Mouse (Mus musculus) stomach, embryonic 14.5 days (tissue): ENCODE results near the gene Gm4744. TPM values are rescaled to one million over a fixed set of nuclear protein-coding genes. Genes with fewer than 3 reads are reported as not detected.
"Not testable (repeated sequence)": the region's sequence is repeated elsewhere in the genome, so short reads cannot be mapped to it uniquely, and the experiment has no call there.

Experiments used
- ATAC-seq: fragments of 200-750 bp; cut with Nextera tagmentation; 2 replicates; pipeline ENCODE4 v1.8.0; 2017; ENCODE audit warnings: low read depth, moderate TSS enrichment; ENCODE audit not compliant: insufficient number of reproducible peaks, insufficient read depth, low FRiP score
- H3K27ac ChIP-seq: fragments of 300-500 bp; sonication (generic); 2 replicates; pipeline ENCODE4 v1.5.1; 2014; ENCODE audit warnings: mild to moderate bottlenecking, low read length, moderate library complexity, mixed read lengths
- H3K27me3 ChIP-seq: fragments of 300-500 bp; sonication (generic); 2 replicates; pipeline ENCODE4 v1.6.1; 2014; ENCODE audit warnings: low read length, control low read depth, mixed read lengths; ENCODE audit not compliant: control insufficient read depth, insufficient read depth
- H3K36me3 ChIP-seq: fragments of 300-500 bp; sonication (generic); 2 replicates; pipeline ENCODE4 v1.6.1; 2014; ENCODE audit warnings: mild to moderate bottlenecking, control low read depth, low read length, moderate library complexity, mixed read lengths; ENCODE audit not compliant: control insufficient read depth, insufficient read depth
- H3K4me1 ChIP-seq: fragments of 300-500 bp; sonication (generic); 2 replicates; pipeline ENCODE4 v1.6.1; 2014; ENCODE audit warnings: low read length, control low read depth, mixed read lengths; ENCODE audit not compliant: control insufficient read depth, insufficient read depth
- H3K4me2 ChIP-seq: fragments of 300-500 bp; sonication (generic); replicated peaks from 2 replicates; pipeline ENCODE4 v1.6.1; 2014; ENCODE audit warnings: low read depth, low read length, control low read depth
- H3K4me3 ChIP-seq: fragments of 300-500 bp; sonication (generic); 2 replicates; pipeline ENCODE4 v1.5.1; 2014; ENCODE audit warnings: low read depth, low read length, control low read depth
- H3K9ac ChIP-seq: fragments of 300-500 bp; sonication (generic); replicated peaks from 2 replicates; pipeline ENCODE4 v1.6.1; 2014; ENCODE audit warnings: low read depth, mild to moderate bottlenecking, control low read depth, low read length, moderate library complexity, mixed read lengths
- H3K9me3 ChIP-seq: fragments of 300-500 bp; sonication (generic); 2 replicates; pipeline ENCODE4 v1.6.1; 2016; ENCODE audit warnings: low read depth, low read length, control low read depth; ENCODE audit not compliant: control insufficient read depth
- WGBS: fragments of 180-500 bp; shearing (Covaris S2); extraction: QIAGEN DNeasy Blood & Tissue Kit; methylation state at CpG from one replicate; pipeline ENCODE4 v1.1.7; 2014; 5-methylcytosine and 5-hydroxymethylcytosine counted together
- polyA plus RNA-seq: library from polyadenylated mRNA; unstranded; fragments of >200 nt; fragmentation: Nextera tagmentation; extraction: Ambion mirVana; gene quantifications from 2 replicates; pipeline ENCODE4 v1.2.1, GENCODE M21; 2014

Gm4744 gene
- not detected in 2 replicates for polyA plus RNA-seq

DNA sequence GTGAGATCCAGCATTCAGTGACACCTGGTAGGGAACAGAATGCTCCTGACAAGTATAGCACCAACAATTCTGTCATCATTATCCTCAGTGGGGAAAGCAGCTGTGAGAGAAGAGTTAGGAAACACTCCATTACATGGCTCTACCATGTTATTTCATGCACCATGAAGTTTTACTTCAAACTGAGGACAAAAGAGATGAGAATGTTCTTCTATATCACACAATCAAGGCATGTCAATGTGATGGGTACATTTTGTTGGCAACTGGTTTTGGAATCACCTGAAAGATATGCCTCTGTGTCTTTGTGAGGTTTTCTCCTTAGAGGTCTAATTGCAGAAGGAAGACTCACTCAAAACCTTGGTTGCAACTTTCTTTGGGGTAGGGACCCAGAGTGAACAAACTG is at the start of gene Gm4744:
TSS of gene Gm4744 (minus strand) at position 101 of the 400 bp plus-strand sequence.
- H3K9ac ChIP-seq, result no peak within 1 kb of the TSS
- H3K9me3 ChIP-seq, result no peaks in the 10 kb centered on the region
- H3K4me1 ChIP-seq, result no peaks in the 10 kb centered on the region
- no peaks in the 10 kb centered on the region for H3K36me3 ChIP-seq
- no peak for ATAC-seq
- H3K27me3 ChIP-seq, result no peaks in the 10 kb centered on the region
- no peak within 1 kb of the TSS for H3K4me2 ChIP-seq
- no peak within 1 kb of the TSS for H3K4me3 ChIP-seq
- no peak within 1 kb of the TSS for H3K27ac ChIP-seq

DNA sequence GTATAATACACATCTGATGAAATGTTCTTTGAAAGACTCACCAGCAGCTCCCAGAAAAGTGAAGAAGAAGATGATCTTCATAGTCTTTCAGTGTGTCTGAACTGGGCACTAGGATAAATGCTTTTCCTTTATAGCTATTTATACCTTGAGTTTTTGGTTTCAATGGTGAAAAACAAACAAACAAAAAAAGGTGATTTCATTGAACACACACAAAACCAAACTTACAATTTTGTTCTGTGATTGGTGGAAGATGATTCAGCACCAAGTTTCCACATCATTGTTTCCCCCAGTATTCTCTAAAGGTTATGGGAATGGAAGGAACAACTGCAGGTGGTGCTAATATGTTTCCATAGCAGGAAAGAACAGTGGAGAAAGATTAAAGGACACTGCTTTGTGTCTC is 47.7 kb upstream of the Gm4744 start, which contains the start of gene Gm2663:
TSS of gene Gm2663 (minus strand) at position 101 of the 400 bp plus-strand sequence.
- ATAC-seq, H3K4me3 ChIP-seq, H3K27me3 ChIP-seq, H3K27ac ChIP-seq, H3K36me3 ChIP-seq, H3K4me2 ChIP-seq, H3K9ac ChIP-seq, H3K4me1 ChIP-seq, H3K9me3 ChIP-seq: not testable (repeated sequence)

GRCm38 (mm10) chr6:40964454-40964853 is 12.8 kb upstream of the Gm4744 start, which contains the start of gene 1810009J06Rik:
Gene 1810009J06Rik (plus strand): TSS chr6:40964754.
- H3K27me3 ChIP-seq, result not testable (repeated sequence)
- 85% methylated on average over 2 of the region's 2 CpGs for WGBS

GRCm38 (mm10) chr6:40953716-40954115 is 2.0 kb upstream of the Gm4744 start:
- no peak overlapping the region for H3K9ac ChIP-seq
- H3K4me3 ChIP-seq, result no peak overlapping the region
- H3K36me3 ChIP-seq, result no peaks in the 10 kb centered on the region
- WGBS, result 65% methylated on average over 2 of the region's 2 CpGs
- H3K9me3 ChIP-seq, result no peaks in the 10 kb centered on the region
- no peak overlapping the region for H3K4me2 ChIP-seq
- H3K4me1 ChIP-seq, result no peaks in the 10 kb centered on the region
- ATAC-seq, result no peak
- H3K27me3 ChIP-seq, result no peaks in the 10 kb centered on the region
- no peak overlapping the region for H3K27ac ChIP-seq

More at GRCm38 (mm10) chr6:40964454-40964853, 12.8 kb upstream of the Gm4744 start, which contains the start of gene 1810009J06Rik:
- not testable (repeated sequence) for H3K4me1 ChIP-seq, H3K9me3 ChIP-seq, ATAC-seq, H3K36me3 ChIP-seq, H3K27ac ChIP-seq, H3K4me2 ChIP-seq, H3K4me3 ChIP-seq, H3K9ac ChIP-seq

GRCm38 (mm10) chr6:40940457-40940856 is 11.2 kb downstream of the Gm4744 start, which contains the start of gene 1700074P13Rik:
Gene 1700074P13Rik (minus strand): TSS chr6:40940557.
- H3K27me3 ChIP-seq, result no peaks in the 10 kb centered on the region
- H3K9ac ChIP-seq, result no peak within 1 kb of the TSS
- 95% methylated on average over 10 of the region's 10 CpGs for WGBS
- H3K4me2 ChIP-seq, result no peak within 1 kb of the TSS
- H3K36me3 ChIP-seq, result no peaks in the 10 kb centered on the region
- H3K4me1 ChIP-seq, result no peaks in the 10 kb centered on the region
- H3K27ac ChIP-seq, result no peak within 1 kb of the TSS
- ATAC-seq, result no peak
- no peaks in the 10 kb centered on the region for H3K9me3 ChIP-seq
- no peak within 1 kb of the TSS for H3K4me3 ChIP-seq

DNA sequence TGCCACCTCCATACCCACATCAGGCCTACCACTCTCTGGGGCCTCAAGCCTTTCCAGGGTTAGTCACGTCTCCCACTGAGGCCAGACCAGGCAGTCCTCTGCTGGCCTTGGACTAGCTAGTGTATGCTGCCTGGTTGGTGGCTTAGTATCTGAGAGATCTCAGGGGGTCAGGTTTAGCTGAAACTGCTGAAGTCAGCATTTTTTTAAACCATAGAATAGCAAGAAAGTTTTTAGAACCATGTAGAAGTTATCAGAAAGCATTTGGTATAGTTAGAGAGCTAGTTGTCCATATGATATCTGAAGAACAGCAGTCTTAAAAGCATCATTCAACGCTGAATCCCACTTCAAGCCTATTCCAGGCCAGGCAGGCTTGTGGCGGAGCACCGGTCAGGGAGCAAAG is 31.7 kb downstream of the Gm4744 start:
- WGBS, result 80% methylated on average over 4 of the region's 4 CpGs
- Histone ChIP-seq H3K27me3 (no peaks in the 10 kb centered on the region), H3K4me1 (no peaks in the 10 kb centered on the region), H3K9me3 (no peaks in the 10 kb centered on the region), H3K27ac (no peak overlapping the region), H3K36me3 (no peaks in the 10 kb centered on the region), H3K4me2 (no peak overlapping the region), H3K4me3 (no peak overlapping the region), H3K9ac (no peak overlapping the region)
- no peak for ATAC-seq

- H3K4me2 ChIP-seq, result no peak within 1 kb of the TSS
- ATAC-seq, result no peak
- H3K36me3 ChIP-seq, result no peaks in the 10 kb centered on the region
- H3K4me3 ChIP-seq, result no peak within 1 kb of the TSS
- H3K9me3 ChIP-seq, result no peaks in the 10 kb centered on the region
- H3K27me3 ChIP-seq, result no peaks in the 10 kb centered on the region
- no peaks in the 10 kb centered on the region for H3K4me1 ChIP-seq
- no peak within 1 kb of the TSS for H3K27ac ChIP-seq
- no peak within 1 kb of the TSS for H3K9ac ChIP-seq
Observed at GRCm38 (mm10) chr6:40900287-40900686, 51.4 kb downstream of the Gm4744 start, which contains the start of gene Prss58. Gene Prss58 (minus strand): TSS chr6:40900387.

Other genes with a start within 250 kb of the Gm4744 start
- gene Moxd2, start 64.4 kb downstream of the Gm4744 start, polyA plus RNA-seq, result not detected in 2 replicates
- gene Prss58, start 51.5 kb downstream of the Gm4744 start, polyA plus RNA-seq, result not detected in 2 replicates
- not detected in 2 replicates for gene 1700074P13Rik, start 11.3 kb downstream of the Gm4744 start, polyA plus RNA-seq
- not detected in 2 replicates for gene 1810009J06Rik, start 12.9 kb upstream of the Gm4744 start, polyA plus RNA-seq
- not detected in 2 replicates for gene Gm2663, start 47.6 kb upstream of the Gm4744 start, polyA plus RNA-seq
- gene 2210010C04Rik, start 83.6 kb upstream of the Gm4744 start, polyA plus RNA-seq, result not detected in 2 replicates